Mouse (Mus musculus): ENCODE results near the gene Rpl35a. TPM values are rescaled to one million over a fixed set of nuclear protein-coding genes. Genes with fewer than 3 reads are reported as not detected.
"Not testable (repeated sequence)": the region's sequence is repeated elsewhere in the genome, so short reads cannot be mapped to it uniquely, and the experiment has no call there.

Rpl35a gene
- polyA plus RNA-seq, 1 experiment: 225 TPM

DNA sequence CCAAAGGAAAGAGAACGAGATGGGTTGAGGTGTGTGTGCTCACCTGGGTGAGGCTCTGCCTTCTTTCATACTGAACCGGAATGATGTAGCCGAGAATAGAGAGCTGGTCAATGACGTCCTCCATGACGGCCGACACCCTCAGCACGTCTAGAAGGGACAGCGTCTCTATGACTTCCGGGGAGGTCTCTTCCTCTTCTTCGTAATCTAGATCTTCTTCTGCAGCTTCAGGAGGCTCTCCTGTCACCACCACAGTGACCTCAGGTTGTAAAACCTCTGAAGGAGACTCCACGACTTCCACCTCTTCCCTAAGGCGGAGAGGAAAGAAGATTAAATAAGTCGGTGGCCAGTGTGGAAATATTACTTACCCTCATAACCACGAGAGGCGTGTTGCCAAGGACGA lies 6.4 kb upstream of the Rpl35a start:
- no peaks in the 10 kb centered on the region for H3K4me1 ChIP-seq (ENCODE audit: control insufficient read depth, insufficient read depth, low read length)
- 86% methylated on average over 16 of the region's 16 CpGs for WGBS
- no peak overlapping the region for H3K4me3 ChIP-seq (replicated peaks; ENCODE audit: extremely low read depth, low read depth, low read length)
- TF ChIP-seq POLR2A (IDR thresholded peaks at IDR 0.05; ENCODE audit: borderline replicate concordance, extremely low read depth, low read depth, low read length) (no peak), CTCF (IDR thresholded peaks at IDR 0.05; ENCODE audit: insufficient read depth, low read length) (no peak)
- no peak for DNase-seq

DNA sequence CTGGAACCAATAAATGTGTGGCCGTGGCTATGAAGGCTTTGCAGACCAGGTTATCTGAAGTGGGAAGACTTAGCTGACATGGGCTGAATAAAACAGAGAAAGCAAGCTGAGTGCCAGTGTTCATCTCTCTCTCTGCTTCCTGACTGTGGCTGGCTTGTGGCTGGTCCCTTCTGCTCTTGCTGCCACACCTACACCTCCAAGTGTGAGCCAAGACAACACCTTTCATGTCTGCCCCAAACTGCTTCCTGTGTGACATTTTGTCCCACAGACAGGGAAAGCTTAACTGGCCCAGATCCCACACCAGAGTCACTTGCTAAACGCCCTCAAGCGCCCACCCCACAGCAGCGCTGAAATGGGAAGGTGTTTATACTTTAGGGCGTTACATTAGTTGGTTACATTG lies 3.1 kb upstream of the Rpl35a start:
- peaks cover 2% of the 10 kb centered on the region; the same call in 1 of the 2 replicates for H3K4me1 ChIP-seq (ENCODE audit: control insufficient read depth, insufficient read depth, low read length)
- WGBS: 59% methylated on average over 5 of the region's 5 CpGs
- H3K4me3 ChIP-seq (replicated peaks; ENCODE audit: extremely low read depth, low read depth, low read length): no peak overlapping the region
- TF ChIP-seq CTCF (IDR thresholded peaks at IDR 0.05; ENCODE audit: insufficient read depth, low read length) (no peak), POLR2A (IDR thresholded peaks at IDR 0.05; ENCODE audit: borderline replicate concordance, extremely low read depth, low read depth, low read length) (no peak)
- no peak for DNase-seq

DNA sequence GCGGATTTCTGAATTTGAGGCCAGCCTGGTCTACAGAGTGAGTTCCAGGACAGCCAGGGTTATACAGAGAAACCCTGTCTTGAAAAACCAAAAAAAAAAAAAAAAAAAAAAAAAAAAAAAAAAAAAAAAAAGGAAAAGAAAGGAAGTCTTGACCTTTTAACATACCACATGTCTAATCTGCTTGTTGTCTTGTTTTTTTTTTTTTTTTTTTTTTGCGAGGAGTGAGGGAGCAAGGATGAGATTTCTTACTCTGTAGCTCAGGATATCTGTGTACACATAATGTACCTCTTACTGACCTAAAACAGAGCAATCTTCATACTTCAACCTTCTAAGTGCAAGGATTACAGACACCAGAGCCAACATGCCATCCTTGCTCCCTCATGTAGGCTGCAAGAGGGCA lies 1.3 kb upstream of the Rpl35a start:
- DNase-seq; H3K4me3 ChIP-seq (replicated peaks; ENCODE audit: extremely low read depth, low read depth, low read length); H3K4me1 ChIP-seq (ENCODE audit: control insufficient read depth, insufficient read depth, low read length): not testable (repeated sequence)
- 79% methylated on average over 2 of the region's 2 CpGs for WGBS

DNA sequence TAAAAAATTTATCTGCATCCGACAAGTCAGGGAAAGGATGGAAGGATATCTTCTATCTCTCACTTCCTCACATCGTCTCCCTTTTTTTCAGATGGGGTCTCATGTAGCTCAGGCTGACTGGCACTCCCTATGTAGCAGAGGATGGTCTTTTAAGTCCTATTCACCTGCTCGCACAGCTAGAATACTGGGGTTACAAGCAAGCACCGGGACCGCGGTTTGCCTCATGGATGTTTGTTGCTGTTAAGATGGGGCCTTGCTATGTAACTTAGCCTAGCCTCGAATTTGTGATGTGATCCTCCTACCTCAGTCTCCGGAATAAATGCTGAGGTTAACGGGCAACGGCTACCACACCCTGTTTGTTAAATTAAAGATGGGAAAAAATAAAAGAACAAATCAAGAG lies 598 bp upstream of the Rpl35a start:
- TF ChIP-seq POLR2A (IDR thresholded peaks at IDR 0.05; ENCODE audit: borderline replicate concordance, extremely low read depth, low read depth, low read length): no peak
- TF ChIP-seq CTCF (IDR thresholded peaks at IDR 0.05; ENCODE audit: insufficient read depth, low read length): no peak

DNA sequence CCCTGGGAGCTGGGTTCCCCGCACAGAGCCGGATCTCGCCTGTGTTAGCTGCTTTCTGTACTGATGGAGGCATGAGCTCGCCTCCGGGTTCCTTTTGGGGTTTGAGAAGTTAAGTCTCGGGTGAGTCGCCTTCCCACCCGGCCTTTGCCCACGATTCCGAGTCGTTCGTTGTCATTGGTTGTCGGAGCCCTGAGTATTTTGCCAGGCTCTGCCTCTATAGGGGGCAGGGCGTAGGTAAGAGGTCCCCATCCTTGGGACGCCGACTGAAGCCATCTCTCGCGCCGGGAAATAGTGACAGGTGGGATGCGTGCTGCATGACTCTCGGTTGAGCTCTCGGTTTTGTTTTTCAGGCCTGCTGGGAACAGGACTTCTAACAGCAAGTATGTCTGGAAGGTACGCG lies 533 bp downstream of the Rpl35a start:
- WGBS: under 1% methylated on average over 24 of the region's 24 CpGs
- no peak for DNase-seq
- peaks cover 2% of the 10 kb centered on the region; the same call in 1 of the 2 replicates for H3K4me1 ChIP-seq (ENCODE audit: control insufficient read depth, insufficient read depth, low read length)
- TF ChIP-seq POLR2A (IDR thresholded peaks at IDR 0.05; ENCODE audit: borderline replicate concordance, extremely low read depth, low read depth, low read length): no peak
- TF ChIP-seq CTCF (IDR thresholded peaks at IDR 0.05; ENCODE audit: insufficient read depth, low read length): no peak
- peak overlapping the region; percentile 91 for H3K4me3 ChIP-seq (replicated peaks; ENCODE audit: extremely low read depth, low read depth, low read length)

More for the DNA sequence above, 598 bp upstream of the Rpl35a start:
- H3K4me1 ChIP-seq (ENCODE audit: control insufficient read depth, insufficient read depth, low read length): peaks cover 2% of the 10 kb centered on the region; the same call in 1 of the 2 replicates
- WGBS: 16% methylated on average over 10 of the region's 10 CpGs
- DNase-seq: no peak
- peak overlapping the region; percentile 21 for H3K4me3 ChIP-seq (replicated peaks; ENCODE audit: extremely low read depth, low read depth, low read length)

DNA sequence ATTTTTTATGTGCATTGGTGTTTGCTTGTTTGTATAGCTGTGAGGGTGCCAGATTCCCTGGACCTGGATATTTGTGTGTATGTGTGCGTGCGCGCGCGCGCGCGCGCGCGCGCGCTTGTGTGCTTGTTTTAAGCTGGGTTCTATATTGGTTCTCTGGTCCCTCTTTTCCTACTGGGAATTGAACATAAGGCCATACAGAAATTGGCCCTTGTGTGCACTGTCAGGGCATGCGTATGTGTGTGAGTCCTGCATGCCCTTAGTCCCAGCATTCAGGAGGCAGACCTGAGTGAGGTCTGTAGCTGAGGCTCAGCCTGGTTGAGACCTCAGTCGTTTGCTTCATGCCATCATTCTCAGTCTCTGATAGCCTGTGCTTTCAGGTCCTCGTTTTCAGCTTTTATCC lies 1.8 kb downstream of the Rpl35a start:
- 91% methylated on average over 16 of the region's 16 CpGs for WGBS
- DNase-seq: no peak
- Histone ChIP-seq H3K4me3 (replicated peaks; ENCODE audit: extremely low read depth, low read depth, low read length) (no peak overlapping the region), H3K4me1 (ENCODE audit: control insufficient read depth, insufficient read depth, low read length) (peaks cover 2% of the 10 kb centered on the region)
- no peak for TF ChIP-seq POLR2A (IDR thresholded peaks at IDR 0.05; ENCODE audit: borderline replicate concordance, extremely low read depth, low read depth, low read length)
- TF ChIP-seq CTCF (IDR thresholded peaks at IDR 0.05; ENCODE audit: insufficient read depth, low read length): no peak

DNA sequence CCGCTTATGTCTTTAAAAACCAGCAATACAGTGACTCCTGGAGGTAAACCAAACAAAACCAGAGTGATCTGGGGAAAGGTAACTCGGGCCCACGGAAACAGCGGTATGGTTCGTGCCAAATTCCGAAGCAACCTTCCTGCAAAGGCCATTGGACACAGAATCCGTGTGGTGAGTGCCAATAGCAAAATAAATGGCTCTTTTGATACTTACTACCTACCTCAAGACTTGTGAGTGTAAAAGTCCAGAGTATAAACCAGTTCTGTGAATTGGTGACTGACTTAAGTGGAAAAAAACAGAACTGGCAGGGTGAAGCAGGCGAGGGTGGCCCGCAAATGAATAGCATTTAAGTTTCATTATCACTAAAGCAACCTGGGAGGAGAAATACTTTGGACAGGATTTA lies 2.4 kb downstream of the Rpl35a start:
- DNase-seq; H3K4me3 ChIP-seq (replicated peaks; ENCODE audit: extremely low read depth, low read depth, low read length); H3K4me1 ChIP-seq (ENCODE audit: control insufficient read depth, insufficient read depth, low read length): not testable (repeated sequence)
- WGBS: 77% methylated on average over 9 of the region's 9 CpGs

DNA sequence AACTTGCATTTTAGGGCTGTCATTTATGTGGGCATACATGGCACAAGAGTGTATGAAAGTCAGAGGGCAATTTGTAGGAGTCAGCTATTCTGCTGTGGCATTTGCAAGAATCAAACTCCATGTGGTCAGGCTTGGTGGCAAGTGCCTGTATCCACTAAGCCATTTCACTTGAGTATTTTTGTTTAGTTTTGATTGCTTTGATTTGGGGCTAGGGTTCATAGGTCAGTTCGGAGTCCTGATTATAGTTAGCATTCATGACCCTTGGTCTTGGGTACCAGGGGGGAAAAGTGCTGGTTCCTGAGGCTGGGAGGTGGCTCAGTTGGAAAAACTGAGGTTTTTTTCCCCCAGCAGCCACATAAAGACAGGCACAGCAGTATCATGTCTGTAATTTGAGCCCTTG lies 3.2 kb downstream of the Rpl35a start:
- Histone ChIP-seq H3K4me1 (ENCODE audit: control insufficient read depth, insufficient read depth, low read length) (peaks cover 2% of the 10 kb centered on the region), H3K4me3 (replicated peaks; ENCODE audit: extremely low read depth, low read depth, low read length) (no peak overlapping the region)
- DNase-seq: no peak
- 84% methylated on average over 1 of the region's 1 CpGs for WGBS
- TF ChIP-seq CTCF (IDR thresholded peaks at IDR 0.05; ENCODE audit: insufficient read depth, low read length) (no peak), POLR2A (IDR thresholded peaks at IDR 0.05; ENCODE audit: borderline replicate concordance, extremely low read depth, low read depth, low read length) (no peak)

DNA sequence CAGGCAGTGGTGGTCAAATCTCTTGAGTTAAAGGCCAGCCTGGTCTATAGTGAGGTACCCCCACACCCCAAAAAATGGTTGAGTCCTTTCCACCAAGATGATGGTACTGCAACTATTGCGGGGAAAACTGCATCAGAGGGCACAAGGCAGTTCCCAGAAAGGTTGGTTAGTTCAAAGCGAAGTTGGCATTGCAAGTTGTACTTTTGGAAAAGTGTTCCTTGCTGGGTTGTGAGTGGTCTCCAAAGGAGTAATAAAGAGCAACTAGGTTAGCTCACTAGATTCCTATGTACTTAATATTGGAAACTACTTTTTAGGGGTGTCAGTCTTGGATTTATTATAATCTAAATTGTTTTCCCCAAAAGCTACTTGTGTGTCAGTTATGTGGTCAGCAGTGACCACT lies 4.7 kb downstream of the Rpl35a start:
- WGBS: 84% methylated on average over 2 of the region's 2 CpGs
- TF ChIP-seq POLR2A (IDR thresholded peaks at IDR 0.05; ENCODE audit: borderline replicate concordance, extremely low read depth, low read depth, low read length) (no peak), CTCF (IDR thresholded peaks at IDR 0.05; ENCODE audit: insufficient read depth, low read length) (no peak)
- DNase-seq: no peak
- H3K4me1 ChIP-seq (ENCODE audit: control insufficient read depth, insufficient read depth, low read length): peaks cover 2% of the 10 kb centered on the region
- no peak overlapping the region for H3K4me3 ChIP-seq (replicated peaks; ENCODE audit: extremely low read depth, low read depth, low read length)

DNA sequence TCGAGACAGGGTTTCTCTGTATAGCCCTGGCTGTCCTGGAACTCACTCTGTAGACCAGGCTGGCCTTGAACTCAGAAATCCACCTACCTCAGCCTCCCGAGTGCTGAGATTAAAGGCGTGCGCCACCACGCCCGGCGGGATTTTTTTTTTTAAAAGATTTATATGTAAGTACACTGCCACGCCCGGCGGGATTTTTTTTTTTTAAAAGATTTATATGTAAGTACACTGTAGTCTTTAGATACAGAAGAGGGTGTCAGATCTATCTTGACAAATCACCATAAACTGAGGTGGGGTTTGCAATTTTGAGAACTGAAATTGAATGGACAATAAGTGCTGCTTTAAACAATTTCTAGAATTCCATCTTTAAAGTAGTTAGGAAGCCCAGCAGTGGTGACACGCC lies 5.1 kb downstream of the Rpl35a start:
- WGBS: 51% methylated on average over 11 of the region's 11 CpGs
- Histone ChIP-seq H3K4me3 (replicated peaks; ENCODE audit: extremely low read depth, low read depth, low read length) (no peak overlapping the region), H3K4me1 (ENCODE audit: control insufficient read depth, insufficient read depth, low read length) (peaks cover 2% of the 10 kb centered on the region)
- TF ChIP-seq CTCF (IDR thresholded peaks at IDR 0.05; ENCODE audit: insufficient read depth, low read length) (no peak), POLR2A (IDR thresholded peaks at IDR 0.05; ENCODE audit: borderline replicate concordance, extremely low read depth, low read depth, low read length) (no peak)
- DNase-seq: no peak
